Mouse (Mus musculus) ES-E14 (cell line): ENCODE data around the gene Ccl6. TPM values are rescaled to one million over a fixed set of nuclear protein-coding genes. Genes with fewer than 3 reads are reported as not detected.

Experiments
- DNase-seq: peaks from one replicate; pipeline ENCODE4 v3.0.0-alpha.2; 2013; ENCODE audit warnings: low read depth, low spot score
- H3K27ac ChIP-seq: 2 replicates; pipeline ENCODE4 v1.5.1; 2012; ENCODE audit warnings: low read depth, mild to moderate bottlenecking, low read length, moderate library complexity, mixed read lengths; ENCODE audit not compliant: poor library complexity, insufficient read depth, severe bottlenecking
- H3K36me3 ChIP-seq: 2 replicates; pipeline ENCODE4 v1.6.1; 2012; ENCODE audit warnings: mild to moderate bottlenecking, low read length, moderate library complexity, mixed read lengths; ENCODE audit not compliant: control insufficient read depth, poor library complexity, insufficient read depth, severe bottlenecking
- H3K4me1 ChIP-seq, 2 experiments: fragments of 150-350 bp in 1 of 2; sonication (generic) in 1 of 2; 2 replicates each; pipeline ENCODE4 v1.6.1; 2012; ENCODE audit warnings: low read length in 2 of 2, mild to moderate bottlenecking in 1 of 2, mixed read lengths in 1 of 2; ENCODE audit not compliant: control insufficient read depth in 2 of 2, insufficient read depth in 2 of 2, poor library complexity in 1 of 2
- H3K4me3 ChIP-seq, 2 experiments: fragments of 150-350 bp in 1 of 2; sonication (generic) in 1 of 2; 2 replicates each; pipeline ENCODE4 v1.5.1; 2012; ENCODE audit warnings: low read length in 2 of 2, low read depth in 1 of 2, mild to moderate bottlenecking in 1 of 2, mixed read lengths in 1 of 2; ENCODE audit not compliant: insufficient read depth in 1 of 2, poor library complexity in 1 of 2, severe bottlenecking in 1 of 2
- H3K9ac ChIP-seq: 2 replicates; pipeline ENCODE4 v1.6.1; 2012; ENCODE audit warnings: low read depth, mild to moderate bottlenecking, low read length, mixed read lengths; ENCODE audit not compliant: poor library complexity, insufficient read depth, severe bottlenecking
- H3K9me3 ChIP-seq: fragments of 150-350 bp; sonication (generic); 2 replicates; pipeline ENCODE4 v1.6.1; 2012; ENCODE audit warnings: low read depth, mild to moderate bottlenecking, low read length; ENCODE audit not compliant: control insufficient read depth, insufficient read depth
- CHD2 ChIP-seq: IDR thresholded peaks from 2 replicates; pipeline ENCODE4 v1.6.1; 2014; ENCODE audit warnings: mild to moderate bottlenecking, low read depth, low read length, inconsistent platforms
- HCFC1 ChIP-seq: IDR thresholded peaks from 2 replicates; pipeline ENCODE4 v1.6.1; 2012; ENCODE audit warnings: low read length, inconsistent platforms, borderline replicate concordance; ENCODE audit not compliant: insufficient read depth
- MAFK ChIP-seq: IDR thresholded peaks from 2 replicates; pipeline ENCODE4 v1.6.1; 2014; ENCODE audit warnings: mild to moderate bottlenecking, low read depth, low read length, inconsistent platforms; ENCODE audit not compliant: insufficient read depth
- ZC3H11A ChIP-seq: IDR thresholded peaks from 2 replicates; pipeline ENCODE4 v1.6.1; 2012; ENCODE audit warnings: low read depth, mild to moderate bottlenecking, inconsistent platforms, low read length, borderline replicate concordance
- ZNF384 ChIP-seq: IDR thresholded peaks from 2 replicates; pipeline ENCODE4 v1.6.1; 2012; ENCODE audit warnings: low read depth, low read length, inconsistent platforms
- in situ Hi-C, 2 experiments: fragments of 600-800 bp; cut with MboI; formaldehyde crosslinking; loops; one replicate each; pipeline ENCODE4 v1.15.1; 2025; ENCODE audit warnings: low sequenced_read_pairs in 2 of 2, inconsistent platforms in 1 of 2; ENCODE audit not compliant: unreplicated experiment in 2 of 2
- total RNA-seq: library from RNA; depleted of rRNA; stranded (reverse); fragments of 300-350 nt; gene quantifications from 2 replicates; pipeline ENCODE4 v1.2.3, GENCODE M21; 2012

The Ccl6 gene
- total RNA-seq, 1 experiment: 0.36 TPM

DNA sequence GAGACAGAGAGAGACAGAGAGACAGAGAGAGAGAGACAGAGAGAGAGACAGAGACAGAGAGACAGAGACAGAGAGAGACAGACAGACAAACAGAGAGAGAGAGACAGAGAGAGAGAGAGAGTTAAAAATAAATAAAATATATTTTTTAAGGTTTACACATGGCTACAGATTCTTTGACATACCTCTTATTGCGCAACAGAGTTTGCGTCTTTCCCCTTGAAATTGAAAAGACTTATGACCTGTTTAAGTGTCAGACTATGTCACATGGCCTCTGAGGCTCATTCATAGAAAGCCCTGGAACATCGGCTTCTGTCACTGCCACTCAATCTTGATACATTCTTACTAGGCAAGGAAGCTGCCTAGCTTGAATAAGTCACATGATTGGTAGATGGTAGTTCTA is 10.5 kb upstream of the Ccl6 start:
- TF ChIP-seq HCFC1 (no peak), MAFK (no peak), ZNF384 (no peak), CHD2 (no peak), ZC3H11A (no peak)
- in situ Hi-C loops: no loop called here
- Histone ChIP-seq H3K27ac (no peak overlapping the region), H3K4me3 (no peak overlapping the region), H3K9ac (no peak overlapping the region), H3K4me1 (no peaks in the 10 kb centered on the region), H3K36me3 (no peaks in the 10 kb centered on the region), H3K9me3 (no peaks in the 10 kb centered on the region)
- no peak for DNase-seq

DNA sequence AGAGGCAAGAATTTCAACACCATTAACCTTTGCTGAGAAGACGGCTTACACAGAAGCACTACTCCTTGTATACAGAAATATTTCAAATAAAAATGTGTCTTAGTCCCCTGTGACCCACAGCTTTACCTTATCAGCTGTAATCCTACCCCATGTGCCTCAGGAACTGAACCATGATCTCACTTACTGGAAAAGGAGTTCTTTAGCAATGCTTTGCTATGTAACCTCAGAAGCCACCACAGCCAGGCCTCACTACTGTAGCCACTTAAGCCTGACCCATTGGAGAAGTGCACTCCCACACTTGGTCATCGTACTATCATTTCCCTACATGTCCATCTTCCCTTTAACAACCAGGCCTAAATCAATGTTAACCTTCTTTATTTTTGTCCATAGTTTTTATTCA is 7.7 kb upstream of the Ccl6 start:
- in situ Hi-C loops: no loop called here
- no peak for DNase-seq
- no peak overlapping the region for H3K27ac ChIP-seq
- H3K4me3 ChIP-seq: no peak overlapping the region
- H3K9ac ChIP-seq: no peak overlapping the region
- no peak for TF ChIP-seq ZNF384
- no peak for TF ChIP-seq CHD2
- no peak for TF ChIP-seq HCFC1
- no peak for TF ChIP-seq MAFK
- TF ChIP-seq ZC3H11A: no peak
- no peaks in the 10 kb centered on the region for H3K9me3 ChIP-seq
- H3K36me3 ChIP-seq: no peaks in the 10 kb centered on the region
- no peaks in the 10 kb centered on the region for H3K4me1 ChIP-seq

DNA sequence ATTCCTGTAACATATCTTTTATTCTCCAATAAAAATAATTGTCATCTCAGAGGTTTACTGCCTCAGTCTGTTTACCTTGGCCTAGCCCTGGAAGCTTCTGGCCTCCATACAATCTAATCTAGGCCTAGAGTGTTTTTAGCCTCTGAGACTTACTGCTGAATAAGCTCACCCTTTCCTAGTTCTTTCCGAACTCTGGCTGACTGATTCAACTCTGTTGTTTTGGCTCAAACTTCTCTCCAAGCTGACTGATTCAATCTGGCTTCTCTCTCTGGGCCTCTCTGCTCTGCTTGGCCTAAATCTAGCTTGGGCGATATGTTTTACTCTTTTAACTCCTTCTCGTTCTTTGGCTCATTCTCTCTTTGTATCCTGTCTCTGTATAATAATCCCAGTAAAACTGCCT is 6.1 kb upstream of the Ccl6 start:
- Histone ChIP-seq H3K36me3 (no peaks in the 10 kb centered on the region), H3K4me1 (no peaks in the 10 kb centered on the region), H3K27ac (no peak overlapping the region), H3K4me3 (no peak overlapping the region), H3K9ac (no peak overlapping the region), H3K9me3 (no peaks in the 10 kb centered on the region)
- in situ Hi-C loops: no loop called here
- no peak for DNase-seq
- TF ChIP-seq MAFK (no peak), ZNF384 (no peak), CHD2 (no peak), HCFC1 (no peak), ZC3H11A (no peak)

DNA sequence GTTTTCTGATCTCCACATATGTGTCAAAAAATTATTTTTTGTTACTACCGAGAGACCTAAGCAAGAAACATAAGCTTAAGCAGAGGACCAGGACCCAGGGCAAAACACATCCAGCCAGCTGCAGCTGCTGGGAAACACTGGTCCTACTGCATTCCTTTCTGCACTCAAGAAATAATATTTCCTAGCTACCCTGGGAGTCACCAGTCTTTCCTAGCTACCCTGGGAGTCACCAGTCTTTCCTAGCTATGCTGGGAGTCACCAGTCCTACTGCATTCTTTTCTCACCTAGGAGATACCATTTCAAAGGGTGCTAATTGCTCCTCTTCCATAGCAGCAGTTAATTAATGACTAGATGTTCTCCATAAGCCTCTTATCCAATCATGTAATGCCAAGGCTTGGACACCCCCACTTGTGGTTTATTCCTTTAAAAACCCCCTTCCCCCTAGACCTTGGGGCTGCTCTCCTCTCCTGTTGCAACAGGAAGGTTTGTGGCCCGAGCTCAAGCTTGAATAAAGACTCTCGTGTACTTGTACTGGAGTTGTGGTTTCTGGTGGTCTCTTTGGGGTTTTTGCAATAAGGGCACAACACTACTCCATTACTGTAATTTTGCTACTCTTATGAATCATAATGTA is 5.4 kb upstream of the Ccl6 start:
- H3K4me3 ChIP-seq: no peak overlapping the region
- no peaks in the 10 kb centered on the region for H3K36me3 ChIP-seq
- H3K4me1 ChIP-seq: no peaks in the 10 kb centered on the region
- no peak overlapping the region for H3K9ac ChIP-seq
- H3K27ac ChIP-seq: no peak overlapping the region
- no peak for TF ChIP-seq ZC3H11A
- TF ChIP-seq CHD2: no peak
- TF ChIP-seq ZNF384: no peak
- no peak for TF ChIP-seq HCFC1
- no peak for TF ChIP-seq MAFK
- no peak for DNase-seq
- in situ Hi-C loops: no loop called here
- no peaks in the 10 kb centered on the region for H3K9me3 ChIP-seq

DNA sequence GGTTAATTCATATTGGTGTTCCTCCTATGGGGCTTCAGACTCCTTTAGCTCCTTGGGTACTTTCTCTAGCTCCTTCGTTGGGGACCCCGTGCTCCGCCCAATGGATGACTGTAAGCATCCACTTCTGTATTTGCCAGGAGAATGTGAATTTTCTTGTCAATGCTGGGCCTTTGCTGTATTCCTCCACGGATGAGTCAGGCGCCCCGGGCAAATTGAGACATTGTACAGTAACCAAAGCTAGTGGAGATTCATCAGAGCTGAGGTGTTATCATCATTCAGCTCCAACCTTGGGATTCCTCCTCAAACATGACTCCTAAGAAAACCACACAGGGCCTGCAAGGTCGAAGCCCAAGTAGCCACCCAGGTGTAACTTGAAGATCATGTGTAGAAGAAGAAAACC is 4.9 kb upstream of the Ccl6 start:
- TF ChIP-seq CHD2 (no peak), MAFK (no peak), HCFC1 (no peak), ZC3H11A (no peak), ZNF384 (no peak)
- no peak overlapping the region for H3K27ac ChIP-seq
- no peaks in the 10 kb centered on the region for H3K4me1 ChIP-seq
- H3K4me3 ChIP-seq: no peak overlapping the region
- H3K9ac ChIP-seq: no peak overlapping the region
- no peak for DNase-seq
- no peaks in the 10 kb centered on the region for H3K9me3 ChIP-seq
- H3K36me3 ChIP-seq: no peaks in the 10 kb centered on the region
- in situ Hi-C loops: no loop called here
